Mouse (Mus musculus) intestine, postnatal 0 days (tissue): ENCODE measurements around the gene Rpl19. TPM values are rescaled to one million over a fixed set of nuclear protein-coding genes. Genes with fewer than 3 reads are reported as not detected.

Experiments used
- ATAC-seq: fragments of 200-750 bp; cut with Nextera tagmentation; 2 replicates; pipeline ENCODE4 v1.8.0; 2017; ENCODE audit warnings: mild to moderate bottlenecking, moderate TSS enrichment, moderate library complexity
- H3K27ac ChIP-seq: fragments of 300-500 bp; sonication (generic); 2 replicates; pipeline ENCODE4 v1.5.1; 2014; ENCODE audit warnings: mild to moderate bottlenecking, low read depth, low read length, moderate library complexity
- H3K27me3 ChIP-seq: fragments of 300-500 bp; sonication (generic); replicated peaks from 2 replicates; pipeline ENCODE4 v1.6.1; 2014; ENCODE audit warnings: low read length, mixed read lengths; ENCODE audit not compliant: control insufficient read depth, insufficient read depth
- H3K36me3 ChIP-seq: fragments of 300-500 bp; sonication (generic); 2 replicates; pipeline ENCODE4 v1.6.1; 2014; ENCODE audit warnings: mild to moderate bottlenecking, moderate library complexity; ENCODE audit not compliant: control insufficient read depth, insufficient read depth
- H3K4me1 ChIP-seq: fragments of 300-500 bp; sonication (generic); replicated peaks from 2 replicates; pipeline ENCODE4 v1.6.1; 2014; ENCODE audit warnings: antibody characterized with exemption, low read length, mixed read lengths; ENCODE audit not compliant: control insufficient read depth, insufficient read depth
- H3K4me2 ChIP-seq: fragments of 300-500 bp; sonication (generic); replicated peaks from 2 replicates; pipeline ENCODE4 v1.6.1; 2014; ENCODE audit warnings: low read depth, mild to moderate bottlenecking, moderate library complexity
- H3K4me3 ChIP-seq: fragments of 300-500 bp; sonication (generic); 2 replicates; pipeline ENCODE4 v1.5.1; 2014; ENCODE audit warnings: low read depth, low read length
- H3K9ac ChIP-seq: fragments of 300-500 bp; sonication (generic); 2 replicates; pipeline ENCODE4 v1.6.1; 2014; ENCODE audit warnings: mild to moderate bottlenecking, low read depth, low read length
- H3K9me3 ChIP-seq: fragments of 300-500 bp; sonication (generic); 2 replicates; pipeline ENCODE4 v1.6.1; 2016; ENCODE audit warnings: mixed run types; ENCODE audit not compliant: control insufficient read depth
- CTCF ChIP-seq: sonication (generic); IDR thresholded peaks from 2 replicates; pipeline ENCODE4 v1.5.1; 2016; ENCODE audit warnings: low read depth, mild to moderate bottlenecking, control low read depth, antibody characterized with exemption, moderate library complexity
- WGBS: fragments of 180-500 bp; shearing (Covaris S2); extraction: QIAGEN DNeasy Blood & Tissue Kit; methylation state at CpG from one replicate; pipeline ENCODE4 v1.1.7; 2014; 5-methylcytosine and 5-hydroxymethylcytosine counted together
- polyA plus RNA-seq: library from polyadenylated mRNA; unstranded; fragments of >200 nt; fragmentation: Nextera tagmentation; extraction: Ambion mirVana; gene quantifications from 2 replicates; pipeline ENCODE4 v1.2.1, GENCODE M21; 2015

Gene Rpl19
- polyA plus RNA-seq, 1 experiment from 2014 or later = 699 TPM

DNA sequence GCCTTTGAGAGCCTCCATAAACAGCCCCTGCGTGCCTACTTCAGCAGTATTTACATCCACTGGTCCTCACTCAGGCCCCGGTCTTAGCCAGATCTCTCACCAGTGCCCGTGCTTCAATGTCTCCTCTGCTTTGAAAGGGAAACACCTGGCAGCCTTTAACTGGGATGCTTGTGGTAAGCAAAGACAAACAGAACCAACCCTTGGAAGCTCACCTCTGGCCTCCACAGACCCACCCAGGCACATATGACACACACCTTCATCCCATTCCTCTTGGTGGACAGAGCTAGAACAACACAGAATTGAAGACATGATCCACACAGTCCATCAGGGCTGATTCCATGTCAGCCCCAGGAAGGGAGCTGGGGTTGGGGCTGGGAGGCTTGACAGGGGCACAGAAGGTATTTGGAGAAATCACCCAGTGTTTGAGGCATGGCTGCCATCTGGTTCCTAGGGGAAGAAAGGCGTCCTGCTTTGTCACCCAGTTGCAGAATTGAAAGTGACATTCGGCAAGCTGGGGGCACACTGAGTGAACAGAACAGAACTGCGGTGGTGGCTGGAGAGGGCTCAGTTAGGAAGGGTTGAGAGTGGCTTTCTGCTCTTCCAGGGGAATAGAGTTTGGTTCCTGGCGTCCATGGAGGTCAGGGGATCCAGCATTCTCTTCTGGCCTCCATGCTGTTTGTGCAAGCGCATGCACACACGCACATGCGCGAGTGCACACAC, 28.3 kb upstream of the Rpl19 start:
- Histone ChIP-seq H3K4me3 (no peak overlapping the region), H3K27me3 (peaks cover 15% of the 10 kb centered on the region), H3K4me1 (peaks cover 7% of the 10 kb centered on the region; the same call in 1 of the 2 replicates), H3K9ac (no peak overlapping the region), H3K4me2 (no peak overlapping the region), H3K27ac (no peak overlapping the region), H3K9me3 (no peaks in the 10 kb centered on the region), H3K36me3 (no peaks in the 10 kb centered on the region)
- ATAC-seq = no peak
- no peak for TF ChIP-seq CTCF
- WGBS = 82% methylated on average over 11 of the region's 11 CpGs

- ATAC-seq = no peak
- Histone ChIP-seq H3K27me3 (peaks cover 15% of the 10 kb centered on the region), H3K27ac (no peak overlapping the region), H3K4me2 (no peak overlapping the region), H3K4me1 (peaks cover 7% of the 10 kb centered on the region; the same call in 1 of the 2 replicates), H3K9me3 (no peaks in the 10 kb centered on the region), H3K4me3 (no peak overlapping the region), H3K36me3 (no peaks in the 10 kb centered on the region), H3K9ac (no peak overlapping the region)
- WGBS = 47% methylated on average over 7 of the region's 7 CpGs
- TF ChIP-seq CTCF = no peak
These were observed 27.5 kb upstream of the Rpl19 start for GRCm38 (mm10) chr11:97998898-97999608.

- H3K4me1 ChIP-seq = peaks cover 7% of the 10 kb centered on the region; the same call in 1 of the 2 replicates
- H3K27me3 ChIP-seq = peaks cover 15% of the 10 kb centered on the region
- 59% methylated on average over 5 of the region's 5 CpGs for WGBS
- H3K36me3 ChIP-seq = no peaks in the 10 kb centered on the region
- no peak overlapping the region for H3K4me2 ChIP-seq
- ATAC-seq = no peak
- no peak overlapping the region for H3K4me3 ChIP-seq
- no peak for TF ChIP-seq CTCF
- H3K9ac ChIP-seq = no peak overlapping the region
- no peak overlapping the region for H3K27ac ChIP-seq
- no peaks in the 10 kb centered on the region for H3K9me3 ChIP-seq
These were observed 26.8 kb upstream of the Rpl19 start for GRCm38 (mm10) chr11:97999748-98000147.

GRCm38 (mm10) chr11:98000378-98001140, 26.0 kb upstream of the Rpl19 start:
- H3K27ac ChIP-seq = no peak overlapping the region
- ATAC-seq = no peak
- H3K4me1 ChIP-seq = 0 out of 2 replicates have a peak, but pooled peaks cover 3% of the 10 kb centered on the region
- H3K9ac ChIP-seq = no peak overlapping the region
- H3K36me3 ChIP-seq = no peaks in the 10 kb centered on the region
- H3K4me3 ChIP-seq = no peak overlapping the region
- H3K4me2 ChIP-seq = no peak overlapping the region
- no peaks in the 10 kb centered on the region for H3K9me3 ChIP-seq
- no peak for TF ChIP-seq CTCF
- H3K27me3 ChIP-seq = peaks cover 15% of the 10 kb centered on the region
- WGBS = 36% methylated on average over 7 of the region's 7 CpGs

GRCm38 (mm10) chr11:98001351-98001824, 25.1 kb upstream of the Rpl19 start:
- 28% methylated on average over 11 of the region's 11 CpGs for WGBS
- H3K9me3 ChIP-seq = no peaks in the 10 kb centered on the region
- no peak for TF ChIP-seq CTCF
- no peak overlapping the region for H3K27ac ChIP-seq
- H3K27me3 ChIP-seq = peaks cover 15% of the 10 kb centered on the region; the same call in 1 of the 2 replicates
- H3K4me1 ChIP-seq = 0 out of 2 replicates have a peak, but pooled peaks cover 3% of the 10 kb centered on the region
- no peak overlapping the region for H3K9ac ChIP-seq
- ATAC-seq = no peak
- H3K4me2 ChIP-seq = no peak overlapping the region
- no peak overlapping the region for H3K4me3 ChIP-seq
- no peaks in the 10 kb centered on the region for H3K36me3 ChIP-seq

- Histone ChIP-seq H3K9me3 (no peaks in the 10 kb centered on the region), H3K27ac (no peak overlapping the region), H3K9ac (no peak overlapping the region), H3K27me3 (peaks cover 15% of the 10 kb centered on the region; the same call in 1 of the 2 replicates), H3K36me3 (no peaks in the 10 kb centered on the region), H3K4me2 (no peak overlapping the region), H3K4me3 (no peak overlapping the region), H3K4me1 (0 out of 2 replicates have a peak, but pooled peaks cover 3% of the 10 kb centered on the region)
- 74% methylated on average over 6 of the region's 6 CpGs for WGBS
- ATAC-seq = no peak
- no peak for TF ChIP-seq CTCF
These were observed 24.5 kb upstream of the Rpl19 start for GRCm38 (mm10) chr11:98001986-98002385.
